Mouse (Mus musculus) erythroblast, embryonic 14.5 days (primary cell): ENCODE results near the gene Wdr83os. TPM values are rescaled to one million over a fixed set of nuclear protein-coding genes. Genes with fewer than 3 reads are reported as not detected.
"Not testable (repeated sequence)": the region's sequence is repeated elsewhere in the genome, so short reads cannot be mapped to it uniquely, and the experiment has no call there.

Source experiments
- H3K27me3 ChIP-seq: 2 replicates; pipeline ENCODE4 v1.6.1; 2012; ENCODE audit warnings: inconsistent platforms; ENCODE audit not compliant: control insufficient read depth
- H3K36me3 ChIP-seq: 2 replicates; pipeline ENCODE4 v1.6.1; 2012; ENCODE audit warnings: mild to moderate bottlenecking, inconsistent platforms; ENCODE audit not compliant: control insufficient read depth
- H3K4me1 ChIP-seq: 2 replicates; pipeline ENCODE4 v1.6.1; 2012; ENCODE audit warnings: inconsistent platforms; ENCODE audit not compliant: control insufficient read depth
- H3K4me3 ChIP-seq: replicated peaks from 2 replicates; pipeline ENCODE3; 2012; ENCODE audit warnings: moderate library complexity, mild to moderate bottlenecking, inconsistent platforms
- H3K9me3 ChIP-seq: 2 replicates; pipeline ENCODE4 v1.6.1; 2012; ENCODE audit warnings: low read length, inconsistent platforms, mixed read lengths; ENCODE audit not compliant: control insufficient read depth
- GATA1 ChIP-seq: IDR thresholded peaks from 2 replicates; pipeline ENCODE4 v1.6.1; 2012; ENCODE audit warnings: low read length, inconsistent platforms, mixed read lengths
- TAL1 ChIP-seq: IDR thresholded peaks from 3 replicates; pipeline ENCODE4 v1.6.1; 2012; ENCODE audit warnings: low read length, inconsistent platforms, mixed read lengths
- polyA plus RNA-seq: library from polyadenylated mRNA; stranded (reverse); fragments of >175 nt; gene quantifications from 2 replicates; pipeline ENCODE4 v1.2.3, GENCODE M21; 2012

Wdr83os gene
- polyA plus RNA-seq, 1 experiment, result 0.28 TPM

DNA sequence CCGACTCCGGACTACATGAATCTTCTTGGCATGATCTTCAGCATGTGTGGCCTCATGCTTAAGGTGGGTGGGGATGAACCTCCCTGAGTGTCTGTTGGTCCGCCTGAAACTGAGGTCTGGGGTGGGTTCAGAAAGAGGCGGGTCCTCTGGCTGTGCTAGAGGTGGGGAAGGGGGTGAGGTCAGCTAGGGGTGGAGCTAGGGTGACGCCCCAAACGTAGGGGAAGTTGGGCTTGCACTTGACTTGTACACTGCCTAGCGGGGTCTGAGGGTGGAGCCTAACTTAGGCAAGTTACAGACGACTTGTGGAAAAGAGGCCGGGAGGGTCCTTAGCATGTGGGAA lies 646 bp downstream of the Wdr83os start, which contains the start of gene Wdr83:
Wdr83 (minus strand) TSS at position 91 of the 340 bp plus-strand sequence.
- H3K4me1 ChIP-seq, result peaks cover 67% of the 10 kb centered on the region
- TF ChIP-seq TAL1, result no peak
- TF ChIP-seq GATA1, result no peak
- peaks cover 37% of the 10 kb centered on the region for H3K36me3 ChIP-seq
- H3K4me3 ChIP-seq, result peak within 1 kb of the TSS; percentile 85
- H3K9me3 ChIP-seq, result no peaks in the 10 kb centered on the region
- H3K27me3 ChIP-seq, result no peaks in the 10 kb centered on the region

DNA sequence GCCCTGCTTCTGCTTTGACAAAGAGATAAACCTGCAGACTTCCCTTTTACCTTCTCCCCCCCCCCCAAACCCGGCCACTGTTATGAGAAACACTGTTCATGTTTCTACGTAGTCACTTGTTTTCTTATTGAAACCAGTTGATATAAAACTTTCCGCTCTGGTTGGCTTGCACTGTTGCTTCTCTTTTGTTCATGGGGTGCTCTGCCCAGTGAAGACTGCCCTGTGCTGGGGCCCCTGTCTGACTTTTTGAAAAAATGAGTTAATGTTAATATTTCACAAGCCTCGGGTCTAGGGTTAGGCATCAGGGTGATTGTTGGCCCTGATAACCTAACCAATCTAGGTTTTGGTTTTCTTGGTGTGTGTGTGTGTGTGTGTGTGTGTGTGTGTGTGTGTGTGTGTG lies 1.6 kb downstream of the Wdr83os start:
- H3K9me3 ChIP-seq, H3K4me3 ChIP-seq, H3K27me3 ChIP-seq: not testable (repeated sequence)
- Histone ChIP-seq H3K4me1 (peaks cover 58% of the 10 kb centered on the region), H3K36me3 (peaks cover 39% of the 10 kb centered on the region)

DNA sequence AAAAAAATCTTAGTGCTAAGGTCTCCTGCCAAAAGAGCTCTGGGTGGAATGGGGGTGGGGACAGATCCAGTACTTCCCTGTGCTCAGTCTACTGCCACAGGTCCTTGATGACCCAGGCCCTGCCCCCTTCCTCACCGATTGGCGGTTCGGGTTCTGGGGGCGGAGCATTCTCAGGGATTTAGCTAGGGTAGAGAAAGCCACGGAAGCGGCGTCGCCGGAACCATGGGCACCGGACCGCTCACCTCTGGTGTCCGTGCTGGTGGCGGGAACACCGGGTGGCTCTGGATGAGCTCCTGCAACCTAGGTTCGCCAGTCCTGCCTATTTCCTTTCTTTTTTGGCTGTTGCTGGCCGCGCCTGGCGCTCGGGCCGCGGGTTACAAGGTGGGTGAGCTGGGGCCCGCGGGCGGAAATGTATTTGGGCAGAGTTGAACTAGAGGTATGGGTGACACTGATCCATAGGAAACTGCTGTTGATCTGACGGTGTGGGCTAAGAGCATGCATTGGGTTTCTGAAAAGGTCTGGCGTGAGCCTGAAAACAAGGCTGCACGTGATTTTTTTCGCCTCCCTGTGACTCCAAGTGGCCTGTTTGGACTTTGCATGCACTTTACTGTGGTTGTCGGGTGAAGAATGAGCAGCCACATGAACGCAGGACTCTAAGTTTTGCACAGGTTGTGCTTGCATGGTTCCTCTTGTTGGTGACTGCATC lies 2.7 kb downstream of the Wdr83os start, which contains the start of gene Man2b1:
Man2b1 (plus strand) TSS at position 163 of the 706 bp plus-strand sequence.
- H3K9me3 ChIP-seq, result no peaks in the 10 kb centered on the region
- TF ChIP-seq TAL1 (no peak), GATA1 (no peak)

DNA sequence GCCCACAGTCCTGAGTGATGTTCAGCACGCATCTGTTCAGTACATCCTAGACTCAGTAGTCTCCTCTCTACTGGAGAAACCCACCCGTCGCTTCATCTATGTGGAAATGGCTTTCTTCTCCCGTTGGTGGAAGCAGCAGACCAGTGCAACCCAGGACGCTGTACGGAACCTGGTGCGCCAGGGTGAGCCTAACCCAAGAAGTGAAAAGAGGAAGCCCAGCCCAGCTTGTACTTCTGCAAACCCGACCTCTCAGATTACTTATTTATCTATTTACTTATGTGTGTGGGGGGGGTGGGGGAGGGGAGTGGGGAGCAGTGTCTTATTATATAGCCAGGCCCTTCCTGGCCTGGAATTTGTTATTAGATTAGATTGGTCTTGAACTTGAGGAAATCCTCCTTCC lies 4.1 kb downstream of the Wdr83os start:
- Histone ChIP-seq H3K4me1 (peaks cover 47% of the 10 kb centered on the region), H3K36me3 (peaks cover 28% of the 10 kb centered on the region), H3K4me3 (no peak overlapping the region), H3K27me3 (no peaks in the 10 kb centered on the region), H3K9me3 (no peaks in the 10 kb centered on the region)
- TF ChIP-seq GATA1, result no peak
- no peak for TF ChIP-seq TAL1

More for the DNA sequence above, 2.7 kb downstream of the Wdr83os start, which contains the start of gene Man2b1:
- Histone ChIP-seq H3K4me1 (peaks cover 57% of the 10 kb centered on the region), H3K36me3 (peaks cover 39% of the 10 kb centered on the region), H3K27me3 (no peaks in the 10 kb centered on the region), H3K4me3 (peak within 1 kb of the TSS; percentile 72)

DNA sequence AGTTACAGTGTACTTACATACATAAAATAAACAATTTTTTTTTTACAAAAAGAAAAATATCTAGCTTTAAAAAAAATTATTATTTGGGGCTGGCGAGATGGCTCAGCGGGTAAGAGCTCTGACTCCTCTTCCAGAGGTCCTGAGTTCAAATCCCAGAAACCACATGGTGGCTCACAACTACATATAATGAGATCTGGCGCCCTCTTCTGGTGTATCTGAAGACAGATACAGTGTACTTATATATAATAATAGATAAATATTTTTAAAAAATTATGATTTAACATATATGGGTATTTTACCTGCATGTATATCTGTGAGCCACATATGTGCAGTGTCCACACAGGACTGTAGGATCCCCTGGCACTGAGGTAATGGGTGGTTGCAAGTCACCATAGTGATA lies 5.7 kb downstream of the Wdr83os start:
- Histone ChIP-seq H3K36me3 (peaks cover 34% of the 10 kb centered on the region), H3K9me3 (no peaks in the 10 kb centered on the region), H3K4me1 (peaks cover 39% of the 10 kb centered on the region), H3K4me3 (no peak overlapping the region), H3K27me3 (no peaks in the 10 kb centered on the region)
- TF ChIP-seq TAL1 (no peak), GATA1 (no peak)

DNA sequence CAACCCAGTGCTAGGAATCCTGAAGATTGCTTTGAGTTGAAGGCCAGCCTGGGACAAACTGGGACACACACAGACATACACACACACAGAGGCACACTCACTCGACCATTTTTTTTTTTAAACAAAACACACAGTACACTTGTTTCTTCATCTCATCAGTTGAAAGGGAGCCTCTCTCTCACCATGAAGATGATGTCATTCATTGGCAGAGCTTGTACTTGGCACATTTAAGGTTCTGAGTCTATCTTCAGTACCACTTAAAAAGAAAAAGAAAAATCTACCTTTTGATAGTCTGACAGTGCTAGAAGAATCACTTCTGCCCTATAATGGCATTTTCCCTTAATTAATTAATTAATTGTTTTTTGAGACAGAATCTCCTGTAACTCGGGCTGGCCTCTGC lies 8.2 kb downstream of the Wdr83os start:
- Histone ChIP-seq H3K36me3 (peaks cover 45% of the 10 kb centered on the region), H3K4me1 (peaks cover 22% of the 10 kb centered on the region), H3K27me3 (no peaks in the 10 kb centered on the region), H3K9me3 (no peaks in the 10 kb centered on the region), H3K4me3 (no peak overlapping the region)
- no peak for TF ChIP-seq TAL1
- TF ChIP-seq GATA1, result no peak

DNA sequence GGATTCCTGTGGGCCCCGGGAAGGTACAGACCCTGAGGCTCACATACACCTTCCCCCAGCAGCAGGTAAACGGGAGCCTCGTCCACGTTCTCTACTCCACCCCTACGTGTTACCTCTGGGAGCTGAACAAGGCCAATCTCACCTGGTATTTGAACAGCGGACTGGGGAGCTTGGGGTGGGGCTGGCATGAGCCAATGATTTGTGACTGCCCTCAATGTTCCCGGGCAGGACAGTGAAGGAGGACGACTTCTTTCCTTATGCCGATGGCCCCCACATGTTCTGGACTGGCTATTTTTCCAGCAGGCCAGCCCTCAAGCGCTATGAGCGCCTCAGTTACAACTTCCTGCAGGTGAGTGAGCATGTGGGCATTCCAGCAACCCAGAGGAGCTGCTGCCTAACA lies 10.3 kb downstream of the Wdr83os start:
- no peak for TF ChIP-seq GATA1
- Histone ChIP-seq H3K27me3 (no peaks in the 10 kb centered on the region), H3K4me1 (peaks cover 9% of the 10 kb centered on the region), H3K4me3 (no peak overlapping the region), H3K9me3 (no peaks in the 10 kb centered on the region), H3K36me3 (peaks cover 48% of the 10 kb centered on the region)

DNA sequence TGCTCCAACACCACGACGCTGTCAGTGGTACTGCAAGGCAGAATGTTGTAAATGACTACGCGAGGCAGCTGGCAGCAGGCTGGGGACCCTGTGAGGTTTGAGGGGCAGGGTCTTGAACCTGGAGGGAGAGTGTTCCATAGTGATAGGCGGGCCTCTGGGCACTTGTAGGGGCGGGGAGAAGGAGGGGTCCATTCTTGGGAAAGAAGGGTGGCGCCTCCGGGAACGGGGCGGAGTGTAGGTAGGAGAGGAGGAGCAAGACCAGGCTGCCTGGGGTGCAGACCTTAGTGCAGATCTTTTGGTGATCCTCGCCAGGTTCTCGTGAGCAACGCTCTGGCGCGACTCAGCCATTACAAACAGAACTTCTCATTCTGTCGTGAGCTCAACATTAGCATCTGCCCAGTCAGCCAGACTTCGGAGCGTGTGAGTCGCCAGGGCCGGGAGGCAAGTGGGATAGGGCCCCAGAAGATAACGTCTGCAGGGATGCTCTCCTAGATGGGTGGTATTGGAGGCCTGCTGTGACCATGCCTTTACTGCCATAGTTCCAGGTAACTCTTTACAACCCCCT lies 11.1 kb downstream of the Wdr83os start:
- no peak overlapping the region for H3K4me3 ChIP-seq
- peaks cover 9% of the 10 kb centered on the region for H3K4me1 ChIP-seq
- TF ChIP-seq TAL1 (no peak), GATA1 (no peak)
- peaks cover 51% of the 10 kb centered on the region for H3K36me3 ChIP-seq
- H3K9me3 ChIP-seq, result no peaks in the 10 kb centered on the region
- no peaks in the 10 kb centered on the region for H3K27me3 ChIP-seq

DNA sequence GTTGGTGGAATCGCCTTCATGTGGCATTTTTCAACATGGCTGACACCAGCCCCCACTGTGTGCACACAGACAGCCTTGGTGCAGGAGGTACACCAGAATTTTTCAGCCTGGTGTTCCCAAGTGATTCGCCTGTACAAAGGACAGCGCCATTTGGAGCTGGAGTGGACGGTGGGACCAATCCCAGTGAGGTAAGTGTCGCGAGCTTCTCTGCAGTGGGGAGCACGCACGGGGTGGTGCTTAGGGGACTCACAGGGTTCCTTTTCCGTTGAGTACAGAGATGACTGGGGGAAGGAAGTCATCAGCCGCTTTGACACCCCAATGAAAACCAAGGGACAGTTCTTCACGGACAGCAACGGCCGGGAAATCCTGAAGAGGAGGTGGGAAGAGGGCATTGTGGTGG lies 14.5 kb downstream of the Wdr83os start:
- peaks cover 9% of the 10 kb centered on the region for H3K4me1 ChIP-seq
- TF ChIP-seq GATA1 (no peak), TAL1 (no peak)
- no peak overlapping the region for H3K4me3 ChIP-seq
- no peaks in the 10 kb centered on the region for H3K9me3 ChIP-seq
- H3K36me3 ChIP-seq, result peaks cover 49% of the 10 kb centered on the region
- no peaks in the 10 kb centered on the region for H3K27me3 ChIP-seq
